Mouse (Mus musculus): ENCODE data around the gene Zfp677.

- TF ChIP-seq ZNF384 (IDR thresholded peaks at IDR 0.05; ENCODE audit: low read depth, low read length) (no peak), CHD2 (IDR thresholded peaks at IDR 0.05; ENCODE audit: low read depth, low read length) (no peak), HCFC1 (IDR thresholded peaks at IDR 0.05; ENCODE audit: borderline replicate concordance, insufficient read depth, low read length) (peak; percentile 67; the same call in 1 of the 2 replicates), MAFK (IDR thresholded peaks at IDR 0.05; ENCODE audit: insufficient read depth, low read depth, low read length) (no peak), ZC3H11A (IDR thresholded peaks at IDR 0.05; ENCODE audit: borderline replicate concordance, low read depth, low read length) (peak; percentile 97)
Observed at GRCm38 (mm10) chr17:21422664-21423599, 39.4 kb downstream of the Zfp677 start, which contains the start of gene Zfp54.

Data from ES-E14 (cell line).